Mouse (Mus musculus): ENCODE results near the gene Map2k7. TPM values are rescaled to one million over a fixed set of nuclear protein-coding genes. Genes with fewer than 3 reads are reported as not detected.
"Not testable (repeated sequence)": the region's sequence is repeated elsewhere in the genome, so short reads cannot be mapped to it uniquely, and the experiment has no call there.

The Map2k7 gene
- polyA plus RNA-seq, 1 experiment from 2014 or later = 34.0 TPM

DNA sequence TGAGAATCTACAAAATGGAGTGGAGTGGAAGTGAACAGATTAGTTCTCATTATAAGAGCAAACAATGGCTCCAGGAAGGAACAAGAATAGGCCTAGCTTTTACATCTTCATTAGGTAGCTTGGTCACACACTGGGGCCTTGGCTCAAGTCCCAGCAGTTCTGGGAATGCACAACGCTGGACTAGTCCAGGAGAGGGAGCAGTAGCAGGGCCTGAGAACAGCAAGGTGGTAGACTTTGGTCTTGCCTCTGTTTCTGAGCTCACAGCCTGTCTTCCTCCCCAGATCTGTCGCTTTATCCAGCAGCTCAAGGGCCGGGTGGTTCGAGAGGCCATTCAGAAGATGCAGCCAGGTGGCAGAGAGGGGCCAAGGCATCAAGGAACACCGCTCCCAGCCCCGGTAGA is 15.5 kb downstream of the Map2k7 start:
- WGBS = 56% methylated on average over 6 of the region's 6 CpGs
- H3K9ac ChIP-seq = peak overlapping the region; percentile 88; the same call in 1 of the 2 replicates
- H3K36me3 ChIP-seq (replicated peaks) = peaks cover 23% of the 10 kb centered on the region
- H3K27ac ChIP-seq = peak overlapping the region; percentile 91
- H3K4me3 ChIP-seq = peak overlapping the region; percentile 71
- no peaks in the 10 kb centered on the region for H3K27me3 ChIP-seq (replicated peaks)
- no peak for ATAC-seq (replicated peaks)
- no peaks in the 10 kb centered on the region for H3K9me3 ChIP-seq
- H3K4me1 ChIP-seq = peaks cover 48% of the 10 kb centered on the region
- peak overlapping the region; percentile 86 for H3K4me2 ChIP-seq

GRCm38 (mm10) chr8:4255471-4255870 is 16.9 kb downstream of the Map2k7 start:
- H3K4me2 ChIP-seq; H3K9me3 ChIP-seq; H3K27ac ChIP-seq; H3K4me3 ChIP-seq; H3K27me3 ChIP-seq (replicated peaks); ATAC-seq (replicated peaks); H3K9ac ChIP-seq: not testable (repeated sequence)
- Histone ChIP-seq H3K4me1 (peaks cover 55% of the 10 kb centered on the region), H3K36me3 (replicated peaks) (peaks cover 23% of the 10 kb centered on the region)
- WGBS = 93% methylated on average over 7 of the region's 7 CpGs

DNA sequence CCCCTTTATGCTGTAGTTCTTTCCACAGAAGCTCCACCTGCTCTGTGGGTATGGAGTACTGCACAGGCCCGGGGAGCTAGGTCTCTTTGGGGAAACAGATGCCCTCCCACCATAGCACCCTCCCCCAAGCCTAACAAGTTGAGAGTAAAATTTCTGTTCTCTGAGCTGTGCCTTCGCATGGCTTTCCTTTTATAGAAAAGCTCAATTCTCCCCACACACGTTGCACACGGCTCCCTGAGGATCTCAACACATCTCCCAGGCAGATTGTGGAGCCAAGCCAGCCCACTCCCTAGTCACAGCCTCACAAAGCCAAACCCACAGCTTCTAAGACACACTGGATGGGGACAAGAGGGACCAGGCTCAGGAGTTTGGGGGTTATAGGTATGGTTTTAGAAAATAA is 18.4 kb downstream of the Map2k7 start:
- no peak for ATAC-seq (replicated peaks)
- Histone ChIP-seq H3K4me1 (peaks cover 55% of the 10 kb centered on the region), H3K27me3 (replicated peaks) (no peaks in the 10 kb centered on the region), H3K36me3 (replicated peaks) (peaks cover 27% of the 10 kb centered on the region), H3K9me3 (no peaks in the 10 kb centered on the region), H3K9ac (peak overlapping the region; percentile 83; the same call in 1 of the 2 replicates), H3K27ac (peak overlapping the region; percentile 94), H3K4me2 (peak overlapping the region; percentile 58), H3K4me3 (peak overlapping the region; percentile 72)
- 56% methylated on average over 4 of the region's 4 CpGs for WGBS

GRCm38 (mm10) chr8:4257350-4257749 is 18.8 kb downstream of the Map2k7 start:
- peaks cover 27% of the 10 kb centered on the region for H3K36me3 ChIP-seq (replicated peaks)
- H3K9ac ChIP-seq = peak overlapping the region; percentile 83
- peak overlapping the region; percentile 72 for H3K4me3 ChIP-seq
- no peaks in the 10 kb centered on the region for H3K9me3 ChIP-seq
- ATAC-seq (replicated peaks) = no peak
- H3K4me1 ChIP-seq = peaks cover 51% of the 10 kb centered on the region
- H3K27ac ChIP-seq = peak overlapping the region; percentile 94
- peak overlapping the region; percentile 58 for H3K4me2 ChIP-seq
- 47% methylated on average over 4 of the region's 4 CpGs for WGBS
- H3K27me3 ChIP-seq (replicated peaks) = no peaks in the 10 kb centered on the region

DNA sequence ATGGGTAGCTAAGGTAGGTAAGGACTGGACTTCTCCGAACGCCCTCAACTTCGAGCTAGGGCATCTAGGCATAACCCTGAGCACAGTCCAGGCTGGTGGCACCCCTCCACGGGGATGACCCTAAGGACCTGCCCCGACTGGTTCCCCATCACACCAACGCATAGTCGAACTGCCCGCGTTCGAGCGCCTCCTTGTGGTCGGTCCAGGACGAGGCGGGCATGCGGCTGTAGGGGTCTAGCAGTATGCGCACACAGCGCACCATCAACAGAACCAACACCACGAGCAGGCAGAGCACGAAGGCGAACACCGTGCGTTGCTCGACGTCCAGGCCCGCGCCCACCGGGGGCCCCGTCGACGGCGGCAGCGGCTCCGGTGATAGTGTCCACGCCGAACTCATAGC is 19.7 kb downstream of the Map2k7 start:
- peak; percentile 69 for ATAC-seq (replicated peaks)
- H3K36me3 ChIP-seq (replicated peaks) = peaks cover 29% of the 10 kb centered on the region

DNA sequence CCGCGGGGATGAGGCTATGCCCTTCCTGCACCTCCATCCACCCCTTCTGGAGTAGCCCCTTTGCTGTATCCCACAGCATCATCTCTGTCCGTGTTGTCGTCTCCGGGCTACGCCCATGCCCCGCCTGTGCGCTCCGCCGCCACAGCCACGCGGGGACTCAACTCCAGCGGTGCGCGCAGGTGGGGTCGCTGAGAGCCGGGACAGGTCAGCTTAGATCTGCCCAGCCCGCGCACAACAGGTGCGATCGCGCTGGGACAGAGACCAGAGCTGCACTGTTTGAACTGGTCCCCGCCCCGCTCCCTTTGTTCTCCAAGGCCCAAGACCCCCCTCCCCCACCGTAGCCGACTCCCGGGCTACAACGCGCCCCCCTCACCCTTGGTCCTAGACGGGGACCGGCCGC is 20.1 kb downstream of the Map2k7 start:
- H3K4me3 ChIP-seq = peak overlapping the region; percentile 72
- H3K36me3 ChIP-seq (replicated peaks) = peaks cover 31% of the 10 kb centered on the region
- ATAC-seq (replicated peaks) = peak; percentile 75
- peak overlapping the region; percentile 58 for H3K4me2 ChIP-seq
- no peaks in the 10 kb centered on the region for H3K9me3 ChIP-seq
- peak overlapping the region; percentile 94 for H3K27ac ChIP-seq
- H3K9ac ChIP-seq = peak overlapping the region; percentile 83
- H3K4me1 ChIP-seq = peaks cover 45% of the 10 kb centered on the region
- WGBS = under 1% methylated on average over 32 of the region's 32 CpGs
- no peaks in the 10 kb centered on the region for H3K27me3 ChIP-seq (replicated peaks)

More for the DNA sequence above, 19.7 kb downstream of the Map2k7 start:
- H3K9me3 ChIP-seq = no peaks in the 10 kb centered on the region
- H3K4me2 ChIP-seq = peak overlapping the region; percentile 58
- H3K4me3 ChIP-seq = peak overlapping the region; percentile 72
- peak overlapping the region; percentile 94 for H3K27ac ChIP-seq
- peaks cover 48% of the 10 kb centered on the region for H3K4me1 ChIP-seq
- 2% methylated on average over 35 of the region's 35 CpGs for WGBS
- H3K27me3 ChIP-seq (replicated peaks) = no peaks in the 10 kb centered on the region
- H3K9ac ChIP-seq = peak overlapping the region; percentile 83

- Histone ChIP-seq H3K27me3 (replicated peaks) (no peaks in the 10 kb centered on the region), H3K4me1 (peaks cover 39% of the 10 kb centered on the region), H3K9ac (peak within 1 kb of the TSS; percentile 83), H3K27ac (peak within 1 kb of the TSS; percentile 94), H3K4me2 (peak within 1 kb of the TSS; percentile 58), H3K36me3 (replicated peaks) (peaks cover 31% of the 10 kb centered on the region), H3K9me3 (no peaks in the 10 kb centered on the region), H3K4me3 (peak within 1 kb of the TSS; percentile 72)
- ATAC-seq (replicated peaks) = peak; percentile 93
- WGBS = 5% methylated on average over 31 of the region's 33 CpGs
These were observed 20.7 kb downstream of the Map2k7 start, which contains the start of gene Ctxn1 for GRCm38 (mm10) chr8:4259125-4259804. Gene Ctxn1 (minus strand): TSS chr8:4259274.

DNA sequence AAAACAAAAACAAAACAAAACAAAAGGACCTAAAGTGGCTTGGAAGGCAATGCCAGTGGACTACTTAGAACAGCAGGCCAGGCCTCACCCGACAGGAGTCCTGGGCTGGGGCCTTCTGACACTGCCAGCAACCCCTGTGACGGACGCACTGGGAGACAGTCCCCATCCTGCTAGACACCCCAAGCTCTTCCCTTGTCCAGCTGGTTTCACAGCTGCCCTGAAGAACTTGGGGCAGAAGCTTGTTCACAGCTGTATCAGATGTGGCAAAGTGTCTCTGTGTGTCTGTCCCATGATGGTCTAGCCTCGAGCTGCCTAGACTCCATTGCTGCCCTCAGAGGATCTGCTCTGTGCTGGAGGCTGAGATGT is 21.2 kb downstream of the Map2k7 start:
- H3K4me1 ChIP-seq = peaks cover 34% of the 10 kb centered on the region
- H3K27ac ChIP-seq = peak overlapping the region; percentile 94
- 79% methylated on average over 4 of the region's 4 CpGs for WGBS
- H3K27me3 ChIP-seq (replicated peaks) = no peaks in the 10 kb centered on the region
- no peak overlapping the region for H3K9ac ChIP-seq
- peak overlapping the region; percentile 72; the same call in 1 of the 2 replicates for H3K4me3 ChIP-seq
- no peak for ATAC-seq (replicated peaks)
- no peaks in the 10 kb centered on the region for H3K9me3 ChIP-seq
- H3K36me3 ChIP-seq (replicated peaks) = peaks cover 27% of the 10 kb centered on the region
- 0 out of 2 replicates have a peak overlapping the region, but pooled peaks have one; percentile 58 for H3K4me2 ChIP-seq

- H3K36me3 ChIP-seq (replicated peaks) = peaks cover 41% of the 10 kb centered on the region
- WGBS = 96% methylated on average over 8 of the region's 8 CpGs
These were observed 24.7 kb downstream of the Map2k7 start for GRCm38 (mm10) chr8:4263105-4263791.

GRCm38 (mm10) chr8:4265160-4265914 is 26.8 kb downstream of the Map2k7 start:
- H3K27ac ChIP-seq = no peak overlapping the region
- no peak overlapping the region for H3K4me3 ChIP-seq
- no peaks in the 10 kb centered on the region for H3K27me3 ChIP-seq (replicated peaks)
- no peak overlapping the region for H3K4me2 ChIP-seq
- no peak overlapping the region for H3K9ac ChIP-seq
- ATAC-seq (replicated peaks) = no peak
- H3K36me3 ChIP-seq (replicated peaks) = peaks cover 50% of the 10 kb centered on the region
- H3K9me3 ChIP-seq = no peaks in the 10 kb centered on the region
- WGBS = 94% methylated on average over 15 of the region's 15 CpGs
- H3K4me1 ChIP-seq = no peaks in the 10 kb centered on the region

More at GRCm38 (mm10) chr8:4263105-4263791, 24.7 kb downstream of the Map2k7 start:
- Histone ChIP-seq H3K4me3 (no peak overlapping the region), H3K27me3 (replicated peaks) (no peaks in the 10 kb centered on the region), H3K9me3 (no peaks in the 10 kb centered on the region), H3K4me2 (no peak overlapping the region), H3K27ac (no peak overlapping the region), H3K9ac (no peak overlapping the region), H3K4me1 (peaks cover 8% of the 10 kb centered on the region)
- ATAC-seq (replicated peaks) = no peak

DNA sequence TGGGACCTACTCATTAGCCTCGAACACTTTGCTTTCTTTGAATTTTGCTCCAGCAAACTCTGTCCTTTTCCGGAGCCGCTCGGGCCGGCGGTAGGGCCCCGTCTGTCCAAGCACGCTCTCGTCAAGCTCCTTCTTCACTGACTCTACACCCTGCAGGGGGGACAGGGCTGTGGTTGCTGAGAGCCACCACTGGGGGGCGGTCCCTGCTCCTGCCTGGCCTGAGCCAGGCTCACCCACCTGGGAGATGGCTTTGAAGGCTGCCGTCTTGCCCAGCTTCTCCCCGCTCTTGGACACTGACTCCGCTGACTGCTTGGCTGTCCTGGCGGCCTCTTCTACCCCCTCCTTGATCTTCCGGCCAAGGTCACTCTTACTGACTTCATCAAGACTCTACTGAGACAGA is 29.1 kb downstream of the Map2k7 start:
- 81% methylated on average over 15 of the region's 15 CpGs for WGBS
- Histone ChIP-seq H3K27me3 (replicated peaks) (no peaks in the 10 kb centered on the region), H3K9me3 (no peaks in the 10 kb centered on the region), H3K36me3 (replicated peaks) (peaks cover 52% of the 10 kb centered on the region), H3K4me3 (no peak overlapping the region), H3K4me2 (no peak overlapping the region), H3K9ac (no peak overlapping the region), H3K4me1 (no peaks in the 10 kb centered on the region), H3K27ac (no peak overlapping the region)
- ATAC-seq (replicated peaks) = no peak

DNA sequence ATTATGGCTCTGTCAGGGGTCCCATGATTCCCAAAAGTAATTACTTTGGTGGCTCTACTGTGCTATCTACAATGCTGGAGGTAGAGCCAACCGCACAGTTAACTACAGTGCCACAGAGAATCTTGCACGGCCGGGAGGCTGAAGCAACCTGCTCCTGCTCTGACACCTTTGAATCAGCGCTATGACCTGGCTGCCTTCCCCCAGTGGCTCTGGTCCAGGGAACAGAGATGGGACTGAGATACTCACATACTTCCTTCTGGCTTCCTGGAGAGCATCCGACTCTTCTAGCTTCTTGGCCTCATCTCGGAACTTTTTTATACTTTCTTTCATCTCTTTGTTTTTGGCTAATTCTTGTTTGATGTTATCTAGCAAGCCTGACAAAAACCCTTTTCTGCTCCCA is 31.1 kb downstream of the Map2k7 start:
- Histone ChIP-seq H3K27me3 (replicated peaks) (no peaks in the 10 kb centered on the region), H3K9me3 (no peaks in the 10 kb centered on the region), H3K9ac (no peak overlapping the region), H3K4me1 (peaks cover 3% of the 10 kb centered on the region; the same call in 1 of the 2 replicates), H3K36me3 (replicated peaks) (peaks cover 47% of the 10 kb centered on the region), H3K4me3 (no peak overlapping the region), H3K4me2 (no peak overlapping the region), H3K27ac (no peak overlapping the region)
- WGBS = 92% methylated on average over 6 of the region's 6 CpGs
- no peak for ATAC-seq (replicated peaks)

Data from midbrain, embryonic 15.5 days (tissue).